Mouse (Mus musculus): ENCODE results near the gene Dusp16.

DNA sequence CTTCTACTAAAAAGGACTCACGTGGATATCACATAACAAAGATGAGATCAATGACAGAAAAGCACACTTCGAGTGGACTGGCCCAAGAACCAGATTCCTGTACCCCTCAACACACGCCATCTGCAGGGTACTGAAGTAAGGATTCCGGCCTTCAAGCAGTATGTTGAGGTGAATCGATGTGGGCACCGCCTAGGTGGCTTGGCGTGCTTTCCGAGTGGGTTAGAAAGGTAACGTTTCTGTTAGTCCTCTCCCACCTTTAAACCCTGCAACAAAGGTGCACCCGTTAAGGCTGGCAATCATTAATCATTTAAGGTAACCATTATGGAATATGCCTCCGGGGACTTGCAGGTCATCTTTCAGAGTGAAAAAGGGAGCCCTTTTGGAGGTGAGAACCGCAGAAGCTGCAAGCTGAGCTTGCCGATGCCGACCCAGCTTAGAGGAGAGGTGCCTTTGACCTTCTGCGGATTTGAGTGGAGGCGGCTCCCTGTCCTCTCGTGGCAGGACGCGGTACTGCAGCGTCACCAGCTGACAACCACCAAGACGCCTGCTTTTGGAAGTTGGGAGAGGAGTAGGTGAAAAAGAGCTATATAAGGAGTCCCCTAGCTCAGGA lies 1.6 kb upstream of the Dusp16 start:
- no peak for TF ChIP-seq POLR2A (IDR thresholded peaks at IDR 0.05; ENCODE audit: low read depth, low read length)
- TF ChIP-seq CTCF (IDR thresholded peaks at IDR 0.05; ENCODE audit: extremely low read depth, insufficient read depth, insufficient read length, insufficient replicate concordance) = peak; percentile 85

Data from spleen, adult 2 months (tissue).